Mouse (Mus musculus) ES-Bruce4 (cell line): Measurements from ENCODE around the gene Pcsk1n. TPM values are rescaled to one million over a fixed set of nuclear protein-coding genes. Genes with fewer than 3 reads are reported as not detected.
"Not testable (repeated sequence)": the region's sequence is repeated elsewhere in the genome, so short reads cannot be mapped to it uniquely, and the experiment has no call there.

ENCODE experiments used
- H3K27ac ChIP-seq: 2 replicates; pipeline ENCODE4 v1.5.1; 2012; ENCODE audit warnings: low read length, inconsistent platforms; ENCODE audit not compliant: insufficient read depth
- H3K27me3 ChIP-seq: 2 replicates; pipeline ENCODE4 v1.6.1; 2012; ENCODE audit warnings: mild to moderate bottlenecking, low read length, inconsistent platforms; ENCODE audit not compliant: control insufficient read depth, poor library complexity, insufficient read depth, severe bottlenecking
- H3K36me3 ChIP-seq: 2 replicates; pipeline ENCODE4 v1.6.1; 2012; ENCODE audit warnings: inconsistent platforms, mild to moderate bottlenecking, low read length, moderate library complexity; ENCODE audit not compliant: control insufficient read depth, poor library complexity, insufficient read depth, severe bottlenecking
- H3K4me1 ChIP-seq: one replicate; pipeline ENCODE4 v1.8.1; 2011; ENCODE audit warnings: low read length; ENCODE audit not compliant: control insufficient read depth, insufficient read depth
- H3K4me3 ChIP-seq: 2 replicates; pipeline ENCODE4 v1.5.1; 2011; ENCODE audit warnings: low read depth, mild to moderate bottlenecking, low read length
- H3K9ac ChIP-seq: 2 replicates; pipeline ENCODE4 v1.6.1; 2012; ENCODE audit warnings: low read depth, mild to moderate bottlenecking, inconsistent platforms; ENCODE audit not compliant: poor library complexity, severe bottlenecking
- H3K9me3 ChIP-seq: replicated peaks from 2 replicates; pipeline ENCODE4 v1.6.1; 2012; ENCODE audit warnings: mild to moderate bottlenecking, low read length, inconsistent platforms; ENCODE audit not compliant: control insufficient read depth, poor library complexity, insufficient read depth, severe bottlenecking
- CTCF ChIP-seq: IDR thresholded peaks from one replicate; pipeline ENCODE4 v1.8.1; 2011; ENCODE audit warnings: low read depth, low read length
- EP300 ChIP-seq: IDR thresholded peaks from 2 replicates; pipeline ENCODE4 v1.6.1; 2011; ENCODE audit warnings: low read depth, low read length; ENCODE audit not compliant: insufficient read depth
- POLR2A ChIP-seq: IDR thresholded peaks from one replicate; pipeline ENCODE4 v1.8.1; 2011; ENCODE audit warnings: low read length; ENCODE audit not compliant: insufficient read depth
- polyA plus RNA-seq: library from polyadenylated mRNA; stranded (reverse); fragments of >200 nt; gene quantifications from 2 replicates; pipeline ENCODE4 v1.2.4, GENCODE M21; 2011; ENCODE audit warnings: low read depth; ENCODE audit not compliant: missing spikeins, insufficient read depth, insufficient read length

The Pcsk1n gene
- polyA plus RNA-seq, 1 experiment, result 12.3 TPM

GRCm38 (mm10) chrX:7883841-7884567 is 35.6 kb upstream of the Pcsk1n start, which contains the start of gene Slc35a2:
Gene Slc35a2 (plus strand): TSS chrX:7884028.
- TF ChIP-seq EP300 (no peak), POLR2A (no peak), CTCF (no peak)
- Histone ChIP-seq H3K27ac (peak within 1 kb of the TSS; percentile 29), H3K4me1 (no peaks in the 10 kb centered on the region), H3K4me3 (peak within 1 kb of the TSS; percentile 92), H3K9me3 (no peaks in the 10 kb centered on the region), H3K9ac (peak within 1 kb of the TSS; percentile 54), H3K36me3 (no peaks in the 10 kb centered on the region), H3K27me3 (no peaks in the 10 kb centered on the region)

- Histone ChIP-seq H3K4me1 (no peaks in the 10 kb centered on the region), H3K9me3 (no peaks in the 10 kb centered on the region), H3K9ac (peak overlapping the region; percentile 72), H3K36me3 (peaks cover 6% of the 10 kb centered on the region; the same call in 1 of the 2 replicates), H3K4me3 (peak overlapping the region; percentile 87), H3K27me3 (no peaks in the 10 kb centered on the region), H3K27ac (no peak overlapping the region)
- TF ChIP-seq POLR2A (no peak), EP300 (no peak), CTCF (no peak)
These were observed 21.4 kb upstream of the Pcsk1n start for GRCm38 (mm10) chrX:7898211-7898610.

GRCm38 (mm10) chrX:7898880-7899874 is 20.4 kb upstream of the Pcsk1n start, which contains the start of the genes Pqbp1 and Timm17b:
Gene Pqbp1 (minus strand): TSS chrX:7899269.
Gene Timm17b (plus strand): TSS chrX:7899357.
- Histone ChIP-seq H3K9ac (peak within 1 kb of the TSS; percentile 72), H3K27me3 (no peaks in the 10 kb centered on the region), H3K36me3 (peaks cover 3% of the 10 kb centered on the region; the same call in 1 of the 2 replicates), H3K27ac (peak within 1 kb of the TSS; percentile 81; the same call in 1 of the 2 replicates), H3K9me3 (no peaks in the 10 kb centered on the region), H3K4me3 (peak within 1 kb of the TSS; percentile 95), H3K4me1 (no peaks in the 10 kb centered on the region)
- no peak for TF ChIP-seq EP300
- TF ChIP-seq CTCF, result no peak
- TF ChIP-seq POLR2A, result no peak

- Histone ChIP-seq H3K27ac (no peak overlapping the region), H3K36me3 (no peaks in the 10 kb centered on the region), H3K4me1 (no peaks in the 10 kb centered on the region), H3K4me3 (no peak overlapping the region), H3K27me3 (no peaks in the 10 kb centered on the region), H3K9ac (no peak overlapping the region), H3K9me3 (no peaks in the 10 kb centered on the region)
- TF ChIP-seq POLR2A (no peak), CTCF (no peak), EP300 (no peak)
These were observed 15.2 kb upstream of the Pcsk1n start for GRCm38 (mm10) chrX:7904441-7904840.

- Histone ChIP-seq H3K27ac (no peak within 1 kb of the TSS), H3K36me3 (no peaks in the 10 kb centered on the region), H3K9ac (no peak within 1 kb of the TSS), H3K4me3 (no peak within 1 kb of the TSS), H3K4me1 (no peaks in the 10 kb centered on the region), H3K9me3 (no peaks in the 10 kb centered on the region), H3K27me3 (no peaks in the 10 kb centered on the region)
- no peak for TF ChIP-seq EP300
These were observed 11.9 kb upstream of the Pcsk1n start, which contains the start of gene Gm10491 for GRCm38 (mm10) chrX:7907735-7908134. Gene Gm10491 (minus strand): TSS chrX:7907835.

- not testable (repeated sequence) for H3K9ac ChIP-seq, H3K27me3 ChIP-seq, H3K9me3 ChIP-seq
These were observed 10.4 kb upstream of the Pcsk1n start, which contains the start of gene Gm10490 for GRCm38 (mm10) chrX:7909242-7909641. Gene Gm10490 (plus strand): TSS chrX:7909542.

More at GRCm38 (mm10) chrX:7909242-7909641, 10.4 kb upstream of the Pcsk1n start, which contains the start of gene Gm10490:
- not testable (repeated sequence) for H3K27ac ChIP-seq, H3K36me3 ChIP-seq, H3K4me3 ChIP-seq, H3K4me1 ChIP-seq
